Mouse (Mus musculus): ENCODE data around the gene Cript.

Cript gene

DNA sequence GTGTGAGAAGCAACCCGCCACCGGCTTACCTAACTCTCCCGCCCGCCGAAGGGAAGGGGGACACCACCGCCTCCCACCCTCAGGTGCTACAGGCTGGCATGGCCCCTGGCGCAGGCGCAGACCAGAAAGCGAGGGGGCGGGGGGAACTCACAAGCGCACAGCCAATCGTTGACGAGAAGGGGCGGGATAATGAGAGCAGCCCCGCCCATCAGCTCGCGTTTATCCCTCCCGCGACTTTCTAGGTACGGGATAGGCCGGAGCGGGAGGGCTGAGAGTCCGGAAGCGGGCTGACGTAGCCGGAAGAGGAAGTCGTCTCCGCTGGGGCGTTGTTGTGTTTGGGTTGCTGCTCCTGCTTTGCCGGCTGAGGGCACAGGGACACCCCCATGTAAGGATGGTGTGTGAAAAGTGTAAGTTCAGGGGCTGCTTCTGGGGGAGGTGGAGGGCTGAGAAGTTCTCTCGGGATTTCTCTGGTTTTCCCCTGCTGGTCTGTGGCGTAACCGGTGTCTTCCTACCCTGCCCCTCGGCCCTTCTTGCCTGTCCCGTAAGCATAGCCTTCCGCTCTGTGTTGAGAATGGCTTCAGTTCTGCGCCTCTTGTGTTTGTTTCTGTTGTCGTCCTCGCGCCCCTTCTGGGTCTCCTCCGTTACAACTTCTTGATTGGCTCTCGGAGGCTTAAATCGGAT lies at the start of gene Cript, which contains the start of gene Pigf:
TSS of gene Cript (plus strand) at position 282 of the 681 bp plus-strand sequence.
TSS of gene Pigf (minus strand) at position 138 of the 681 bp plus-strand sequence.
- in situ Hi-C loops (cut with MboI, MseI), result no loop called here

- in situ Hi-C loops (cut with MboI, MseI), result no loop called here
Observed at GRCm38 (mm10) chr17:86976387-86976786, 49.0 kb upstream of the Cript start.

- in situ Hi-C loops (cut with MboI, MseI), result no loop called here
Observed at GRCm38 (mm10) chr17:86978496-86978895, 46.9 kb upstream of the Cript start.

GRCm38 (mm10) chr17:86981205-86981604 lies 44.1 kb upstream of the Cript start:
- in situ Hi-C loops (cut with MboI, MseI), result no loop called here

DNA sequence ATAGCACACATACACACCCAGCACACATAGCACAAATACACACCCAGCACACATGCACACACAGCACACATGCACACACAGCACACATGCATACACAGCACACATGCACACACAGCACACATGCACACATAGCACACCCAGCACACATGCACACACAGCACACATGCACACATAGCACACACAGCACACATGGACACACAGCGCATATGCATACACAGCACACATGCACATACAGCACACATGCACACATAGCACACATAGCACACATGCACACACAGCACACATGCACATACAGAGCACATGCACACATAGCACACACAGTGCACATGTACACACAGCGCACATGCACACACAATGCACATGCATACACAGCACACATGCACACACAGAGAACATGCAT lies 43.6 kb upstream of the Cript start:
- in situ Hi-C loops (cut with MboI, MseI), result no loop called here

GRCm38 (mm10) chr17:86982497-86982896 lies 42.9 kb upstream of the Cript start:
- in situ Hi-C loops (cut with MboI, MseI), result no loop called here

DNA sequence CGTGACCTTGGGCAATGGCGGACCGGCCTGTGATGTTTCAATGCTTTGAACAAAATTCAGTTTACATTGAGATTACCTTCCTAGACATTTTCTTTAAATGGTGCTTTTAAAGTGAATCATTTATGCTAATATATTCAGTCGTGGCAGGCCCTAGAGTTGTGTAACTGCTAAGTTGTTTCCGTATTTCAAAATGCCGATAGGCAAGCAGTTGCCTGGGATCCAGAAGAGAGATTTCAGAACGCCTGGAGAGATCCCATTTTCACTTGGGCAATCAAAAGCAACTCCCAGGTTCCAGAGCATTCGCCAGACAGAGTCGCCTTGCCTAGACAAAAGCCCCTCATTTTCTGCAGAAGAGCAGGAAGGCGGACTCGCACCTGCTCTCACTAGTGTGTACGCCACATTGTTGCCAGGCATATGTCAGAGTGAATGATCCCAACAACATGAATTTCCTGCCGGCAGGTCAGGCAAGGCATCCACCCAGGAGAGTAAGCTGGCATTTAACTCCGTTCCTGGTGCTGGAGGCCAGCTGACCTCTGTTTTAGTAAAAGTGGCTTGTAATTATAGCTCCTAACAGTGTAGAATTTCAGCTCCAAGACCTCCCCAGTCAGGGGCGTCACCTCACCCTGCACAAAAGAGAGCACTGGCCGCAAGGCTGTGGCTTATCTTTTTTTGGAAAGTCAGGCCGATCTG lies 38.8 kb upstream of the Cript start:
- in situ Hi-C loops (cut with MboI, MseI), result no loop called here

DNA sequence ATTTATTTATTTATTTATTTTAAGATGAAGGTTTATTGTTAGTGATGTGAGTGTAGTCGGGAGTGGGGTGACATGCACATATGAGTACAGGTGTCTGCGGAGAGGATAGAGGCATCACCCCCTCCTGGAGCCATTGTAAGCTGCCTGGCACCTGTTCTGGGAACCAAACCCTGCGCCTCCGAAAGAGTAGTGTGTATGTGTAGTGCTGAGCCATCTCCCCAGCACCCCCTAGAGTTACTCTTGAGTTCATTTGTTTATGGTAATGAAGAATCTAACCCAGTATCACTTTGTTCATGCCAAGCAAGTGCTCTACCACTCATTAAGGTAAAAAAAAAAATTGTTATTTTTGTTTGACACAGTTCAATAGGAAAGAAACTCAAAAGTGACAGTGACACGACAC lies 37.2 kb upstream of the Cript start:
- in situ Hi-C loops (cut with MboI, MseI), result no loop called here

GRCm38 (mm10) chr17:86988601-86989184 lies 36.7 kb upstream of the Cript start:
- in situ Hi-C loops (cut with MboI, MseI), result no loop called here

DNA sequence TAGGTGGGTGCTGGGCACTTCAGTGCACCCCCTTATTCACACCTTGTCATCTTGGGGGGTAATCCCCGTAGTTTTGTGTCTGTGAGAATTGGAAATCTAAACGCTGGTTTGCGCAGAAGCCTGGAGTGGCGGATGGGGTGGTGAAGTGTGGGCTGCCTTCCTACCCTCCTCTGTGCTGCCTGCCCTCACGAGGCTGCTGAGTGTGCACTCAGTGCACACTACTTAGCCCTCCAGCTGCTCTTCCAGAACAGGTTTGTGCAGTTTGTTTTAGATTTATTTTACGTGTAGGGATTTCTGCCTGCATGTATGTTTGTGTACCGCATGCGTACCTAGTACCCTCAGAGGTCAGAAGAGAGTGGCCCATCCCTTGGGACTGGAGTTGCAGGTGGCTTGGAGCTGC lies 34.0 kb upstream of the Cript start:
- in situ Hi-C loops (cut with MboI, MseI), result loop anchor here (5.0 to 10.0 kb wide), 2 partner anchors 79 to 773 kb away; no protein-coding TSS in a partner anchor

GRCm38 (mm10) chr17:86997323-86997722 lies 28.0 kb upstream of the Cript start:
- in situ Hi-C loops (cut with MboI, MseI), result loop anchor here (10.0 kb wide), 1 partner anchor 767 kb away; no protein-coding TSS in a partner anchor

DNA sequence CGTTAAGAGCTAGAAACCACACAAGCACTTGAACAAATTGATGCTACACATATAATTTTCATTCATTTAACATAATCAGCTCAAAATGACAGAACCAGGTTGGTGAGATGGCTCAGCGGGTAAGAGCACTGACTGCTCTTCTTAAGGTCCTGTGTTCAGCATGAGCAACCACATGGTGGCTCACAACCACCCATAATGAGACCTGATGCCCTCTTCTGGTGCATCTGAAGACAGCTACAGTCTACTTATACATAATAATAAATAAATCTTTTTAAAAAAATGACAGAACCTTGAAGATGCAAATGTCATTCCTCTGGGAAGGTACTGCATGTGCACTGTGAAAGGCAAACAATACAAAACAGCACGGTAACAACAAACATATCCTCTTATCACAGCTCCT lies 16.4 kb upstream of the Cript start:
- in situ Hi-C loops (cut with MboI, MseI), result no loop called here

- in situ Hi-C loops (cut with MboI, MseI), result no loop called here
Observed at GRCm38 (mm10) chr17:87011301-87012019, 13.9 kb upstream of the Cript start.

GRCm38 (mm10) chr17:87019692-87020091 lies 5.7 kb upstream of the Cript start:
- in situ Hi-C loops (cut with MboI, MseI), result no loop called here

DNA sequence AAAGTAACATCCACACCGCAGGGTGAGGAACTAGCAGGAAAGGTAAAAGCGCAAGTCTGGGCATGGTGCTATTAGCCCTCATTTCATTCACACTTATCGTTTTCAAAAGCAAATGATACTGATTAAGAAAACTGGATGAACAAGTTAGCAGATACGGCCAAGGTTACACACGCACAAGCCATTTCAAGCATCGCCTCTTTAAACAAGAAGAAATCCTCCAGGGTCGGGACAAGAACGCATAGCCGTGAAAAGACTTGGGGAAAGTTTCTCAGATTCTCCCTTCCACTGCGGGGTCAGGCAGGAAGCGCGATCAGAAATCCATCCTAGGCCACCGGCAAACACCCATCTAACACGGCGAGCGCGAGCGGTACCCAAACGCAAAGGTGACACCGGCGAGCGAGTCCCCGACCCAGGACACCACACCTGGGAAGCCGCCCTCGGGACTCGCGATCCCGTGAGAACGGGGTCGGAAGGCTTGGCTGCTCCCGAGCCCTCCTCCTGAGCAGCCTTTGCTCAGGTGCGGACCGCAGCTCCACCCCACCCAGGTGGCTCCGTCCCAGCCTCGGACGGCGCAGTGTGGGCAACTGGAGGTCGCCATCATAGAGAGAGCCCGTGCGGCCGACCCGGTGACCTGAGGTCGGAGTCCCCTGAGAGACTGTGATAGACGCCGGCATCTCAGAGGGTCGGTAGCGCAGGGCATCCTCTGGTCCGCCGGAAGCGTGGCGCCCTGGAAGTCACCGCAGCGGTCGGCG lies 683 bp upstream of the Cript start:
- in situ Hi-C loops (cut with MboI, MseI), result no loop called here

DNA sequence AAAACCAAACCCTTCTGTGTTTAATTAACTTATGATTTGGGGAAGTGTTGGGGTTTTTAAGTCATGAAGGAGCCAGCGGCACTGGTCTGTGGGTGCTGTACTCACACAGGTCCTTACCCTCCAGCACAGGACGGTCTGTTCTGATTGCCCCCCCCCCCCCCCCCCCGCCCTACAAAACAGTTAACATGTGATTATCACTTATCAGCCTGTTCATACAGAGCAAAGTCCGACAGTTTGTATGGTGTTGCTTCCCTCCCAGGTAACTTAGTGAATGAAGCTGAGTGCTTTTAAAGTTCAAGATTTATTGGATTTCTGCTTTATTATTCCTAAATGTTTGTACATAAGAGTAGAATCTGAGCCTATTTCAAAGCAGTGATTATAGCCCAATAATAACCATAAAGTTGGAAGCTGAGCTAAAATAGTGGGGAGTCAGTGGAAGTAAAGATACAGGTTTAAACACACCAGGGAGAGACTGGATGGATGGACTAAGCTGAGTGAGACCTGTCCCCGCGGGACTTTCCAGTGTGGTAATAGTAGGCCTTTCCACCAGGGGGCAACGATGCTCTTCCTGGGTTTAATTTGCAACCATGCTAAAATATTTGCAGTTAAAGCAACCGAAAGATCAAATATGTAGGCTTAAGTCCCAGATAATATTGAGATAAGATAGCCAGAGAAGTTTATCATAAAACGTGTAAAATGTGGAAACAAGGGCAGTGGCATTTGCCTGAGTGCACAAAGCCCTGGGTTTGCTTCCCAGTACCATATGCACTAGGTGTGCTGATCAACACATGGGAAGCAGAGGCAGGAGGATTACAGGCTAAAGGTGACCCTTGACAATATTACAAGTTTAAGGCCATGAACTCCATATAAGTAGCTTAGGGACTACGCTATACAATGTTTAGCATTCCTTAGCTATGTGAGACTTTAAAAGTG lies 11.1 kb downstream of the Cript start:
- in situ Hi-C loops (cut with MboI, MseI), result no loop called here

- in situ Hi-C loops (cut with MboI, MseI), result no loop called here
Observed at GRCm38 (mm10) chr17:87038496-87038895, 13.1 kb downstream of the Cript start.

DNA sequence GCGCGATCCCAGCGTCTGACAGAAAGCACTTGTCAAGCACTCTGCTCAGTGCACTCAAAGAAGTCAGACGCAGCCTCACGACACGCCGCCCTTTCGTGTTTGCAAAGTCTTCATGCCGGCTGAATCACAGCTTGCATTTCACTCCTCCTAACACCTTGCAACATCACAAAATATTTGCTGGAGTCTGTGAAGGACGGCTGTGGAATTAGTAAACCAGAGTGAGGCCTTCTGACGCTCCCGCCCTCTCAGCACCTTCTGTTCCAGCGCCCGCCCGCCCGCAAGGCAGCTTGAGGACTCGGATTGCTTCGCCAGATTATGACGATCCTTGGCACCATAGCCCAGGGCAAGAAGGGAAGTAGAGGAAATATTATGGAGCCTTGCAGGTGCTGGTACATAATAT lies 16.4 kb downstream of the Cript start:
- in situ Hi-C loops (cut with MboI, MseI), result loop anchor here (5.0 kb wide), 1 partner anchor 124 kb away; the partner anchor contains the start of gene Tmem247

DNA sequence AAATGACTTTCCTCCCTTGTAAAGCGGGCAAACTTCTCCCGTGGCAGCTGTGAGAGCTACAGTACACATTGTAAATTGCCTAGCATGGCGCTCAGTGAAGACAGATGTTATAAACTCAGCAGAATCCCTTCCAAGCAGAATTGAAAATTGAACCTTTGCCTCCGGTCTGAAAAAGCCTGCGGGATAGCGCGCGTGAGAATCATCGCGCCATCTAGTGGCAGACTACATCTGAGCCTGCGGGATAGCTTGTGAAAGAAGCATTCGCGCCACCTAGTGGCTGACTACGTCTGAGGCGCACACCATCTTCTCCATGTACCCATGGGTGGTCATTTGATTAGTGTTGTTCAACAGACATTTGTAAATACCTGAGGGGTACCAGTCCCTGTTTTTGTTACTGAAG lies 19.0 kb downstream of the Cript start:
- in situ Hi-C loops (cut with MboI, MseI), result loop anchor here (5.0 kb wide), 1 partner anchor 127 kb away; the partner anchor contains the start of gene Tmem247

DNA sequence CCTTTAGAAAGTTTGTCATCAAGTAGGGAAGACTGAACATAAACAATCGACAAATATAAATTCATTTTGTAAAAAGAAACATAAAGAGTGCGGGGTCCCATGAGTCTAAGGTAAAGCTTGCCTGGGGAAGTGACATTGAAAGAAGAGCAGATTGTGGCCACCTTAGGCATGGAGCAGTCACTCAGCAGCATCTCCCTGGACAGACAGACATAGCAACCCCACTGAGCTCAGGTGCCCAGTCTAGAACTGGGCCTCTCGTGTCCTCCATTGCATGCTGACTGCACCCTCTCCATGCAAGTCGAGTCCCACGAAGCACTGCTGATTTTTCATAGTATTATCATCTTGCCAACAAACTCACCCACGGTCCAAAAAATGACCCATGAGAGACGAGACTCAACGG lies 19.4 kb downstream of the Cript start:
- in situ Hi-C loops (cut with MboI, MseI), result loop anchor here (5.0 kb wide), 1 partner anchor 127 kb away; the partner anchor contains the start of gene Tmem247
